Mouse (Mus musculus) liver, embryonic 11.5 days (tissue): ENCODE measurements around the gene Ftcd. TPM values are rescaled to one million over a fixed set of nuclear protein-coding genes. Genes with fewer than 3 reads are reported as not detected.

Source experiments
- ATAC-seq: fragments of 200-750 bp; cut with Nextera tagmentation; replicated peaks from 2 replicates; pipeline ENCODE4 v1.8.0; 2017; ENCODE audit warnings: moderate number of reproducible peaks, mild to moderate bottlenecking, moderate TSS enrichment, moderate library complexity; ENCODE audit not compliant: low FRiP score
- DNase-seq: peaks from one replicate; pipeline ENCODE4 v3.0.0-alpha.2; 2017; ENCODE audit warnings: low spot score
- H3K27ac ChIP-seq: fragments of 300-500 bp; sonication (generic); 2 replicates; pipeline ENCODE4 v1.5.1; 2014; ENCODE audit warnings: mild to moderate bottlenecking, low read depth, low read length, control low read depth
- H3K27me3 ChIP-seq: fragments of 300-500 bp; sonication (generic); replicated peaks from 2 replicates; pipeline ENCODE4 v1.6.1; 2014; ENCODE audit warnings: low read length, mixed read lengths; ENCODE audit not compliant: control insufficient read depth, insufficient read depth
- H3K36me3 ChIP-seq: fragments of 300-500 bp; sonication (generic); 2 replicates; pipeline ENCODE4 v1.6.1; 2014; ENCODE audit warnings: mild to moderate bottlenecking, low read length, moderate library complexity, mixed read lengths; ENCODE audit not compliant: control insufficient read depth, insufficient read depth
- H3K4me1 ChIP-seq: fragments of 300-500 bp; sonication (generic); replicated peaks from 2 replicates; pipeline ENCODE4 v1.6.1; 2014; ENCODE audit warnings: low read length, mixed read lengths; ENCODE audit not compliant: control insufficient read depth, insufficient read depth
- H3K4me2 ChIP-seq: fragments of 300-500 bp; sonication (generic); 2 replicates; pipeline ENCODE4 v1.6.1; 2014; ENCODE audit warnings: mild to moderate bottlenecking, control low read depth, moderate library complexity
- H3K4me3 ChIP-seq: fragments of 300-500 bp; sonication (generic); 2 replicates; pipeline ENCODE4 v1.5.1; 2014; ENCODE audit warnings: low read depth, low read length, control low read depth
- H3K9ac ChIP-seq: fragments of 300-500 bp; sonication (generic); 2 replicates; pipeline ENCODE4 v1.6.1; 2014; ENCODE audit warnings: low read depth, low read length, control low read depth
- H3K9me3 ChIP-seq: fragments of 300-500 bp; sonication (generic); 2 replicates; pipeline ENCODE4 v1.6.1; 2016; ENCODE audit warnings: low read length, inconsistent platforms, mixed read lengths; ENCODE audit not compliant: control insufficient read depth
- WGBS: fragments of 180-500 bp; shearing (Covaris S2); extraction: QIAGEN DNeasy Blood & Tissue Kit; methylation state at CpG from one replicate; pipeline ENCODE4 v1.1.7; 2014; 5-methylcytosine and 5-hydroxymethylcytosine counted together
- polyA plus RNA-seq: library from polyadenylated mRNA; unstranded; fragments of >200 nt; fragmentation: Nextera tagmentation; extraction: Ambion mirVana; gene quantifications from 2 replicates; pipeline ENCODE4 v1.2.1, GENCODE M21; 2014

Ftcd gene
- polyA plus RNA-seq, 1 experiment from 2014 or later, result 13.3 TPM

GRCm38 (mm10) chr10:76576920-76577319 lies 1.5 kb downstream of the Ftcd start:
- peak; percentile 36 for DNase-seq
- Histone ChIP-seq H3K9ac (no peak overlapping the region), H3K9me3 (no peaks in the 10 kb centered on the region), H3K4me2 (peak overlapping the region; percentile 51), H3K4me1 (no peaks in the 10 kb centered on the region), H3K36me3 (no peaks in the 10 kb centered on the region), H3K27me3 (no peaks in the 10 kb centered on the region), H3K4me3 (no peak overlapping the region), H3K27ac (peak overlapping the region; percentile 66; the same call in 1 of the 2 replicates)
- peak; percentile 32; the same call in 1 of the 2 replicates for ATAC-seq
- WGBS, result 60% methylated on average over 7 of the region's 7 CpGs

- no peak overlapping the region for H3K4me3 ChIP-seq
- WGBS, result 10% methylated on average over 10 of the region's 10 CpGs
- H3K4me1 ChIP-seq, result 0 out of 2 replicates have a peak, but pooled peaks cover 2% of the 10 kb centered on the region
- H3K27ac ChIP-seq, result no peak overlapping the region
- DNase-seq (no peak), ATAC-seq (no peak; the same call in 1 of the 2 replicates)
- no peak overlapping the region for H3K9ac ChIP-seq
- H3K4me2 ChIP-seq, result peak overlapping the region; percentile 29; the same call in 1 of the 2 replicates
- H3K36me3 ChIP-seq, result no peaks in the 10 kb centered on the region
- H3K9me3 ChIP-seq, result no peaks in the 10 kb centered on the region
- 0 out of 2 replicates have a peak, but pooled peaks cover 2% of the 10 kb centered on the region for H3K27me3 ChIP-seq
Observed at GRCm38 (mm10) chr10:76584138-76584537, 8.7 kb downstream of the Ftcd start.

GRCm38 (mm10) chr10:76586190-76586589 lies 10.7 kb downstream of the Ftcd start:
- 45% methylated on average over 1 of the region's 1 CpGs for WGBS
- no peaks in the 10 kb centered on the region for H3K9me3 ChIP-seq
- no peak overlapping the region for H3K4me3 ChIP-seq
- 0 out of 2 replicates have a peak, but pooled peaks cover 2% of the 10 kb centered on the region for H3K27me3 ChIP-seq
- H3K9ac ChIP-seq, result no peak overlapping the region
- H3K36me3 ChIP-seq, result no peaks in the 10 kb centered on the region
- ATAC-seq (no peak), DNase-seq (no peak)
- no peak overlapping the region for H3K27ac ChIP-seq
- 0 out of 2 replicates have a peak, but pooled peaks cover 2% of the 10 kb centered on the region for H3K4me1 ChIP-seq
- H3K4me2 ChIP-seq, result no peak overlapping the region

GRCm38 (mm10) chr10:76590197-76590596 lies 14.7 kb downstream of the Ftcd start:
- DNase-seq (no peak), ATAC-seq (no peak)
- Histone ChIP-seq H3K9me3 (no peaks in the 10 kb centered on the region), H3K27me3 (no peaks in the 10 kb centered on the region), H3K9ac (no peak overlapping the region), H3K4me1 (peaks cover 3% of the 10 kb centered on the region; the same call in 1 of the 2 replicates), H3K27ac (no peak overlapping the region), H3K4me2 (no peak overlapping the region), H3K36me3 (no peaks in the 10 kb centered on the region), H3K4me3 (no peak overlapping the region)
- 84% methylated on average over 11 of the region's 11 CpGs for WGBS

- DNase-seq (no peak), ATAC-seq (no peak; the same call in 1 of the 2 replicates)
- H3K4me1 ChIP-seq, result peaks cover 3% of the 10 kb centered on the region; the same call in 1 of the 2 replicates
- WGBS, result 86% methylated on average over 31 of the region's 31 CpGs
- no peak overlapping the region for H3K27ac ChIP-seq
- H3K36me3 ChIP-seq, result no peaks in the 10 kb centered on the region
- H3K9me3 ChIP-seq, result no peaks in the 10 kb centered on the region
- H3K4me2 ChIP-seq, result no peak overlapping the region
- H3K27me3 ChIP-seq, result no peaks in the 10 kb centered on the region
- no peak overlapping the region for H3K9ac ChIP-seq
- no peak overlapping the region for H3K4me3 ChIP-seq
Observed at GRCm38 (mm10) chr10:76596338-76596737, 20.9 kb downstream of the Ftcd start.

GRCm38 (mm10) chr10:76602690-76603089 lies 27.2 kb downstream of the Ftcd start:
- no peak for ATAC-seq
- Histone ChIP-seq H3K4me2 (no peak overlapping the region), H3K9ac (no peak overlapping the region), H3K36me3 (peaks cover 6% of the 10 kb centered on the region), H3K9me3 (no peaks in the 10 kb centered on the region), H3K27me3 (no peaks in the 10 kb centered on the region), H3K27ac (no peak overlapping the region), H3K4me1 (no peaks in the 10 kb centered on the region), H3K4me3 (no peak overlapping the region)
- WGBS, result 51% methylated on average over 3 of the region's 3 CpGs
- no peak for DNase-seq

GRCm38 (mm10) chr10:76612473-76612872 lies 37.0 kb downstream of the Ftcd start:
- Histone ChIP-seq H3K27ac (no peak overlapping the region), H3K9me3 (no peaks in the 10 kb centered on the region), H3K4me2 (no peak overlapping the region), H3K4me1 (no peaks in the 10 kb centered on the region), H3K36me3 (no peaks in the 10 kb centered on the region), H3K27me3 (no peaks in the 10 kb centered on the region), H3K4me3 (no peak overlapping the region), H3K9ac (no peak overlapping the region)
- no peak for ATAC-seq
- DNase-seq, result no peak
- WGBS, result 84% methylated on average over 7 of the region's 7 CpGs

- WGBS, result 70% methylated on average over 4 of the region's 4 CpGs
- H3K4me3 ChIP-seq, result peak overlapping the region; percentile 46
Observed at GRCm38 (mm10) chr10:76622411-76622810, 47.0 kb downstream of the Ftcd start.

More at GRCm38 (mm10) chr10:76622411-76622810, 47.0 kb downstream of the Ftcd start:
- DNase-seq (no peak), ATAC-seq (no peak)
- Histone ChIP-seq H3K27me3 (peaks cover 5% of the 10 kb centered on the region; the same call in 1 of the 2 replicates), H3K27ac (no peak overlapping the region), H3K4me1 (no peaks in the 10 kb centered on the region; the same call in 1 of the 2 replicates), H3K36me3 (no peaks in the 10 kb centered on the region), H3K4me2 (peak overlapping the region; percentile 62), H3K9me3 (no peaks in the 10 kb centered on the region), H3K9ac (no peak overlapping the region; the same call in 1 of the 2 replicates)
